Mouse (Mus musculus) MEL (cell line): ENCODE data around the gene Ubac2. TPM values are rescaled to one million over a fixed set of nuclear protein-coding genes. Genes with fewer than 3 reads are reported as not detected.

ENCODE experiments used
- DNase-seq: peaks from one replicate; pipeline ENCODE4 v3.0.0; 2011; ENCODE audit warnings: low read depth, low spot score
- H3K27ac ChIP-seq: 2 replicates; pipeline ENCODE4 v1.5.1; 2012; ENCODE audit warnings: low read depth, mild to moderate bottlenecking, control low read depth, low read length, moderate library complexity; ENCODE audit not compliant: control insufficient read depth
- H3K27me3 ChIP-seq, 2 experiments: fragments of 150-350 bp in 1 of 2; sonication (generic) in 1 of 2; 2 replicates each; pipeline ENCODE4 v1.6.1; 2012; ENCODE audit warnings: low read length in 2 of 2, mild to moderate bottlenecking in 2 of 2, improper control_type of control experiment in 1 of 2, moderate library complexity in 1 of 2; ENCODE audit not compliant: insufficient read depth in 2 of 2, control insufficient read depth in 1 of 2
- H3K36me3 ChIP-seq, 2 experiments: 2 replicates each; pipeline ENCODE4 v1.6.1; 2012 to 2014; ENCODE audit warnings: low read length in 2 of 2, improper control_type of control experiment in 1 of 2, inconsistent platforms in 1 of 2, mild to moderate bottlenecking in 1 of 2; ENCODE audit not compliant: insufficient read depth in 2 of 2, control insufficient read depth in 1 of 2
- H3K4me1 ChIP-seq, 2 experiments: fragments of 150-350 bp in 1 of 2; sonication (generic) in 1 of 2; 2 replicates each; pipeline ENCODE4 v1.6.1; 2012; ENCODE audit warnings: low read length in 2 of 2, improper control_type of control experiment in 1 of 2, mild to moderate bottlenecking in 1 of 2; ENCODE audit not compliant: insufficient read depth in 2 of 2, control insufficient read depth in 1 of 2
- H3K4me3 ChIP-seq, 2 experiments: fragments of 150-350 bp in 1 of 2; sonication (generic) in 1 of 2; 2 replicates each; pipeline ENCODE4 v1.5.1; 2012; ENCODE audit warnings: low read depth in 2 of 2, low read length in 2 of 2, mild to moderate bottlenecking in 2 of 2, moderate library complexity in 2 of 2, control low read depth in 1 of 2, improper control_type of control experiment in 1 of 2; ENCODE audit not compliant: control insufficient read depth in 1 of 2, insufficient read depth in 1 of 2
- H3K79me2 ChIP-seq: 2 replicates; pipeline ENCODE4 v1.6.1; 2012; ENCODE audit warnings: mild to moderate bottlenecking, low read length, moderate library complexity; ENCODE audit not compliant: control insufficient read depth, poor library complexity, insufficient read depth
- H3K9ac ChIP-seq: 2 replicates; pipeline ENCODE4 v1.6.1; 2012; ENCODE audit warnings: low read depth, mild to moderate bottlenecking, control low read depth, low read length, moderate library complexity; ENCODE audit not compliant: control insufficient read depth, poor library complexity, severe bottlenecking
- H3K9me3 ChIP-seq: fragments of 150-350 bp; sonication (generic); replicated peaks from 2 replicates; pipeline ENCODE4 v1.6.1; 2012; ENCODE audit warnings: mild to moderate bottlenecking, low read length, improper control_type of control experiment, moderate library complexity; ENCODE audit not compliant: insufficient read depth
- BHLHE40 ChIP-seq: IDR thresholded peaks from 2 replicates; pipeline ENCODE4 v1.6.1; 2012; ENCODE audit warnings: low read depth, mild to moderate bottlenecking, inconsistent platforms, low read length, improper control_type of control experiment, borderline replicate concordance
- CHD1 ChIP-seq: IDR thresholded peaks from 2 replicates; pipeline ENCODE4 v1.6.1; 2012; ENCODE audit warnings: low read depth, mild to moderate bottlenecking, inconsistent platforms, low read length, improper control_type of control experiment
- CTCF ChIP-seq, 3 experiments: IDR thresholded peaks in 2 of 3; conservative IDR thresholded peaks in 1 of 3; 2 replicates each; pipeline ENCODE4 v1.5.1; 2011 to 2012; ENCODE audit warnings: low read length in 3 of 3, low read depth in 2 of 3, mild to moderate bottlenecking in 2 of 3, improper control_type of control experiment in 1 of 3, inconsistent platforms in 1 of 3, mixed read lengths in 1 of 3, moderate library complexity in 1 of 3; ENCODE audit not compliant: control insufficient read depth in 1 of 3, insufficient read depth in 1 of 3, poor library complexity in 1 of 3, severe bottlenecking in 1 of 3
- E2F4 ChIP-seq: IDR thresholded peaks from 2 replicates; pipeline ENCODE4 v1.6.1; 2011; ENCODE audit warnings: low read depth, low read length, improper control_type of control experiment, borderline replicate concordance
- EP300 ChIP-seq, 2 experiments: IDR thresholded peaks; 2 replicates each; pipeline ENCODE4 v1.6.1; 2011; ENCODE audit warnings: improper control_type of control experiment in 2 of 2, low read length in 2 of 2, low read depth in 1 of 2, mild to moderate bottlenecking in 1 of 2
- ETS1 ChIP-seq: IDR thresholded peaks from 2 replicates; pipeline ENCODE4 v1.6.1; 2012; ENCODE audit warnings: low read depth, mild to moderate bottlenecking, inconsistent platforms, low read length, improper control_type of control experiment, moderate library complexity
- GATA1 ChIP-seq: IDR thresholded peaks from 2 replicates; pipeline ENCODE4 v1.6.1; 2011; ENCODE audit warnings: low read depth, low read length, improper control_type of control experiment
- HCFC1 ChIP-seq: IDR thresholded peaks from 2 replicates; pipeline ENCODE4 v1.6.1; 2012; ENCODE audit warnings: low read depth, mild to moderate bottlenecking, inconsistent platforms, low read length, improper control_type of control experiment, moderate library complexity
- MAFK ChIP-seq: IDR thresholded peaks from 2 replicates; pipeline ENCODE4 v1.6.1; 2011; ENCODE audit warnings: low read depth, mild to moderate bottlenecking, low read length, improper control_type of control experiment, borderline replicate concordance
- MAX ChIP-seq: IDR thresholded peaks from 2 replicates; pipeline ENCODE4 v1.6.1; 2011; ENCODE audit warnings: low read length, improper control_type of control experiment
- MAZ ChIP-seq: IDR thresholded peaks from 2 replicates; pipeline ENCODE4 v1.6.1; 2012; ENCODE audit warnings: low read depth, mild to moderate bottlenecking, inconsistent platforms, low read length, improper control_type of control experiment
- MXI1 ChIP-seq: IDR thresholded peaks from 2 replicates; pipeline ENCODE4 v1.6.1; 2011; ENCODE audit warnings: mild to moderate bottlenecking, low read depth, low read length, improper control_type of control experiment
- MYB ChIP-seq: IDR thresholded peaks from 2 replicates; pipeline ENCODE4 v1.6.1; 2011; ENCODE audit warnings: mild to moderate bottlenecking, low read depth, low read length, improper control_type of control experiment
- NRF1 ChIP-seq: IDR thresholded peaks from 2 replicates; pipeline ENCODE4 v1.6.1; 2014; ENCODE audit warnings: low read depth, mild to moderate bottlenecking, inconsistent platforms, low read length, improper control_type of control experiment, moderate library complexity; ENCODE audit not compliant: poor library complexity, insufficient read depth, severe bottlenecking
- POLR2A ChIP-seq, 2 experiments: IDR thresholded peaks; 2 replicates each; pipeline ENCODE4 v1.6.1; 2011 to 2012; ENCODE audit warnings: low read length in 2 of 2, mild to moderate bottlenecking in 2 of 2, control low read depth in 1 of 2, improper control_type of control experiment in 1 of 2, low read depth in 1 of 2, moderate library complexity in 1 of 2; ENCODE audit not compliant: control insufficient read depth in 1 of 2, insufficient read depth in 1 of 2, poor library complexity in 1 of 2
- POLR2AphosphoS2 ChIP-seq: IDR thresholded peaks from 2 replicates; pipeline ENCODE4 v1.6.1; 2011; ENCODE audit warnings: low read length, improper control_type of control experiment
- POLR2AphosphoS5 ChIP-seq: IDR thresholded peaks from 2 replicates; pipeline ENCODE4 v1.6.1; 2012; ENCODE audit warnings: low read depth, borderline replicate concordance, mild to moderate bottlenecking, inconsistent platforms, low read length, moderate library complexity, mixed read lengths
- RAD21 ChIP-seq: IDR thresholded peaks from 2 replicates; pipeline ENCODE4 v1.6.1; 2011; ENCODE audit warnings: mild to moderate bottlenecking, low read depth, low read length, improper control_type of control experiment
- RCOR1 ChIP-seq: IDR thresholded peaks from 2 replicates; pipeline ENCODE4 v1.6.1; 2012; ENCODE audit warnings: low read depth, mild to moderate bottlenecking, inconsistent platforms, low read length, improper control_type of control experiment
- SIN3A ChIP-seq: IDR thresholded peaks from 2 replicates; pipeline ENCODE4 v1.6.1; 2012; ENCODE audit warnings: low read length, improper control_type of control experiment, inconsistent platforms
- SMC3 ChIP-seq: IDR thresholded peaks from 2 replicates; pipeline ENCODE4 v1.6.1; 2011; ENCODE audit warnings: low read depth, low read length, improper control_type of control experiment
- TAL1 ChIP-seq: IDR thresholded peaks from 2 replicates; pipeline ENCODE4 v1.6.1; 2012; ENCODE audit warnings: mild to moderate bottlenecking, inconsistent platforms, low read length, moderate library complexity, mixed read lengths
- TBP ChIP-seq: IDR thresholded peaks from 2 replicates; pipeline ENCODE4 v1.8.0; 2011; ENCODE audit warnings: low read depth, low read length, improper control_type of control experiment
- TCF12 ChIP-seq: IDR thresholded peaks from 2 replicates; pipeline ENCODE4 v1.6.1; 2014; ENCODE audit warnings: low read depth, mild to moderate bottlenecking, inconsistent platforms, low read length, improper control_type of control experiment, moderate library complexity
- USF1 ChIP-seq: IDR thresholded peaks from 2 replicates; pipeline ENCODE4 v1.6.1; 2014; ENCODE audit warnings: low read depth, mild to moderate bottlenecking, inconsistent platforms, low read length, improper control_type of control experiment, moderate library complexity
- ZC3H11A ChIP-seq: IDR thresholded peaks from 2 replicates; pipeline ENCODE4 v1.6.1; 2012; ENCODE audit warnings: low read depth, mild to moderate bottlenecking, inconsistent platforms, low read length, improper control_type of control experiment
- ZMIZ1 ChIP-seq: IDR thresholded peaks from 2 replicates; pipeline ENCODE4 v1.6.1; 2012; ENCODE audit warnings: low read depth, mild to moderate bottlenecking, inconsistent platforms, low read length, improper control_type of control experiment, moderate library complexity
- ZNF384 ChIP-seq: IDR thresholded peaks from 2 replicates; pipeline ENCODE4 v1.6.1; 2012; ENCODE audit warnings: low read depth, mild to moderate bottlenecking, inconsistent platforms, low read length, improper control_type of control experiment
- polyA plus RNA-seq, 2 experiments: library from polyadenylated mRNA; stranded (reverse) in 1 of 2; unstranded in 1 of 2; fragments of >175 nt in 1 of 2; fragments of >200 nt in 1 of 2; gene quantifications; 2 replicates each; pipeline versions ENCODE4 v1.2.1 to v1.2.4; 2012; ENCODE audit warnings: low replicate concordance in 2 of 2, low read depth in 1 of 2; ENCODE audit not compliant: insufficient read length in 2 of 2, insufficient read depth in 1 of 2, missing spikeins in 1 of 2
- total RNA-seq: library from RNA; depleted of rRNA; stranded (reverse); fragments of 300-350 nt; gene quantifications from 2 replicates; pipeline ENCODE4 v1.2.3, GENCODE M21; 2012

Gene Ubac2
- total and polyA plus RNA-seq, 3 experiments: 32.9 to 44.8 TPM; not detected in 1

GRCm38 (mm10) chr14:121928375-121929137 lies 50.1 kb downstream of the Ubac2 start:
- peak overlapping the region; percentile 60 for H3K27ac ChIP-seq
- peak overlapping the region; percentile 44 for H3K9ac ChIP-seq
- H3K4me1 ChIP-seq: peaks cover 0 to 3% of the 10 kb centered on the region in 2 experiments
- no peak for TF ChIP-seq MXI1
- peak; percentile 49; the same call in 1 of the 2 replicates for TF ChIP-seq SIN3A
- peak; percentile 97 for TF ChIP-seq RAD21
- 0 out of 2 replicates have a peak, but pooled peaks have one; percentile 5 for TF ChIP-seq CHD1
- TF ChIP-seq MAZ: peak; percentile 25; the same call in 1 of the 2 replicates
- peak; percentile 39 to 98 (median 77) for TF ChIP-seq CTCF (IDR thresholded peaks at IDR 0.05 in 2 of 3, conservative IDR thresholded peaks at IDR 0.05 in 1 of 3; ENCODE audit: control insufficient read depth in 1 of 3, insufficient read depth in 1 of 3, low read depth in 2 of 3, low read length in 3 of 3, poor library complexity in 1 of 3, severe bottlenecking in 1 of 3)
- TF ChIP-seq ZC3H11A: peak; percentile 91
- TF ChIP-seq SMC3: peak; percentile 83
- no peak for TF ChIP-seq ZNF384
- TF ChIP-seq USF1: no peak
- TF ChIP-seq GATA1: 0 out of 2 replicates have a peak, but pooled peaks have one; percentile 19
- TF ChIP-seq, all 39 proteins: peak for 8
- no peaks in the 10 kb centered on the region for H3K27me3 ChIP-seq
- H3K36me3 ChIP-seq: peaks cover 0 to 9% of the 10 kb centered on the region in 2 experiments; a peak in 2 of 4 replicates
- peak; percentile 89 for DNase-seq
- H3K4me3 ChIP-seq: peak overlapping the region; percentile 2 to 12; a peak in 3 of 4 replicates
- H3K79me2 ChIP-seq: no peaks in the 10 kb centered on the region
- no peaks in the 10 kb centered on the region for H3K9me3 ChIP-seq

- H3K4me1 ChIP-seq: peaks cover 0 to 3% of the 10 kb centered on the region in 2 experiments
- H3K9me3 ChIP-seq: no peaks in the 10 kb centered on the region
- no peaks in the 10 kb centered on the region for H3K27me3 ChIP-seq
- H3K27ac ChIP-seq: peak overlapping the region; percentile 60
- peak overlapping the region; percentile 11 to 12 for H3K4me3 ChIP-seq
- peak; percentile 89 for DNase-seq
- peak overlapping the region; percentile 5; the same call in 1 of the 2 replicates for H3K9ac ChIP-seq
- peaks cover 0 to 9% of the 10 kb centered on the region in 2 experiments; a peak in 2 of 4 replicates for H3K36me3 ChIP-seq
- no peaks in the 10 kb centered on the region for H3K79me2 ChIP-seq
- TF ChIP-seq ETS1 (peak; percentile 92), HCFC1 (peak; percentile 70), TAL1 (peak; percentile 61), MAFK (no peak; the same call in 1 of the 2 replicates), POLR2A (IDR thresholded peaks at IDR 0.05; ENCODE audit: control insufficient read depth in 1 of 2, insufficient read depth in 1 of 2, low read depth in 1 of 2, low read length in 2 of 2, poor library complexity in 1 of 2) (no peak), EP300 (IDR thresholded peaks at IDR 0.05; ENCODE audit: low read depth in 1 of 2, low read length in 2 of 2) (peak; percentile 84 to 92), POLR2AphosphoS5 (no peak), POLR2AphosphoS2 (no peak), RAD21 (no peak; the same call in none of the 2 replicates), MYB (peak; percentile 63; the same call in 1 of the 2 replicates), E2F4 (no peak), NRF1 (no peak), TBP (peak; percentile 26; the same call in 1 of the 2 replicates), MAX (peak; percentile 88), ZC3H11A (no peak), RCOR1 (peak; percentile 81), ZMIZ1 (no peak), CTCF (IDR thresholded peaks at IDR 0.05 in 2 of 3, conservative IDR thresholded peaks at IDR 0.05 in 1 of 3; ENCODE audit: control insufficient read depth in 1 of 3, insufficient read depth in 1 of 3, low read depth in 2 of 3, low read length in 3 of 3, poor library complexity in 1 of 3, severe bottlenecking in 1 of 3) (peak in 1 of 3 experiments; percentile 10; a peak in 1 of 6 replicates), SIN3A (peak; percentile 94), BHLHE40 (peak; percentile 100), TCF12 (peak; percentile 75)
Observed at GRCm38 (mm10) chr14:121929243-121929951, 51.0 kb downstream of the Ubac2 start.
